In the genomic region with DNA sequence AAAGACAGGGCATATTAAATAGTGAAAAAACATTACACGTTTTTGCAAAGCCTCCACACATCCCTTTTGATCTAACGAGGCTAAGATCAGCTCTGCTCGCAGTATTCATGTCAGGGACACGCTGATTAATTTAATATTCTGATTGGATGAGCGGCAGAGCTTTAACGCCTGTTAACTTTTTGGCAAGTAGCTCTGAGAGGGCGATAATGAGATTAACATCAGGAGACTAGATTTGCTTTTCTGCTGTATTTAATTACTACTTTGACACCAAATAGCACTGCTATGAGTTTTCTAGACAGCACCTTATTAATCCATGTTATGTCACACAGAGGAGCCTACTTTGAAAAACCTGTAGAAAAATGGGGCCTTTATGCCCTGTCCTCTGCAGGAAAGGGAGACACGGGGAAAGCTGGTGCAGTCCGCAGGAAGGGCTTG, we compare ENCODE assay signal across 22 mouse cellular contexts.
DNase-seq lines count a peak whose midpoint lies in the region; ATAC-seq lines count a peak whose summit lies in the region.
"Had no signal": no experiment of that assay in that cellular context is flagged by ENCODE, and none has a peak within 500 bp of the region (broad histone marks: within the 10 kb centered on the region; RNA-seq: fewer than 3 reads in every experiment).

No protein-coding gene starts in this region.

- H3K27me3 ChIP-seq in forebrain, embryonic 12.5 days = no peaks in the 10 kb centered on the region
- no peaks in the 10 kb centered on the region for H3K27me3 ChIP-seq in forebrain, embryonic 11.5 days (ENCODE audit: control insufficient read depth, insufficient read depth, low read length)
- H3K27me3 ChIP-seq in midbrain, embryonic 11.5 days (ENCODE audit: control insufficient read depth, insufficient read depth, low read length) = no peaks in the 10 kb centered on the region
- no peaks in the 10 kb centered on the region for H3K27me3 ChIP-seq in midbrain, embryonic 10.5 days (ENCODE audit: low read depth, poor library complexity, severe bottlenecking)
- no peaks in the 10 kb centered on the region for H3K27me3 ChIP-seq in midbrain, embryonic 13.5 days
- H3K27me3 ChIP-seq: embryonic facial prominence, embryonic 12.5 days; limb, embryonic 13.5 days; liver, embryonic 12.5 days had no signal

- H3K4me3 ChIP-seq in forebrain, embryonic 12.5 days (replicated peaks) = no peak overlapping the region
- H3K4me3 ChIP-seq in forebrain, embryonic 11.5 days (ENCODE audit: low read depth, low read length) = no peak overlapping the region
- no peak overlapping the region for H3K4me3 ChIP-seq in midbrain, embryonic 11.5 days (ENCODE audit: low read depth, low read length)
- H3K4me3 ChIP-seq in midbrain, embryonic 10.5 days = no peak overlapping the region
- no peak overlapping the region for H3K4me3 ChIP-seq in midbrain, embryonic 13.5 days (replicated peaks)
- H3K4me3 ChIP-seq: embryonic facial prominence, embryonic 12.5 days; erythroblast, embryonic 14.5 days; limb, embryonic 13.5 days; liver, embryonic 12.5 days had no signal

- H3K4me2 ChIP-seq in forebrain, embryonic 12.5 days = no peak overlapping the region
- no peak overlapping the region for H3K4me2 ChIP-seq in forebrain, embryonic 11.5 days (ENCODE audit: low read depth, low read length, severe bottlenecking)
- no peak overlapping the region for H3K4me2 ChIP-seq in midbrain, embryonic 11.5 days
- H3K4me2 ChIP-seq in midbrain, embryonic 13.5 days (replicated peaks) = peak overlapping the region; percentile 35
- H3K4me2 ChIP-seq: embryonic facial prominence, embryonic 12.5 days; heart, embryonic 11.5 days; limb, embryonic 13.5 days; liver, embryonic 12.5 days had no signal

- DNase-seq in forebrain, embryonic 11.5 days (ENCODE audit: low spot score) = no peak
- DNase-seq in midbrain, embryonic 11.5 days (ENCODE audit: low spot score, missing footprints) = peak; percentile 77
- DNase-seq in midbrain, embryonic 10.5 days (ENCODE audit: low spot score) = no peak
- DNase-seq in ovary, postnatal 10 days (ENCODE audit: low spot score) = no peak
- no peak for DNase-seq in kidney, adult 18-20 months
- DNase-seq: adrenal gland, postnatal 36 days; cerebellum, adult 11 months; cerebellum, adult 9-11 months; layer of hippocampus, adult 9-11 months; lung, adult 18-20 months; lung, postnatal 10 days; right cerebral cortex, postnatal 4 days; thymus, postnatal 14 days had no signal

- ATAC-seq in forebrain, embryonic 12.5 days (ENCODE audit: low FRiP score) = peak; percentile 60; the same call in 1 of the 2 replicates
- no peak for ATAC-seq in forebrain, embryonic 11.5 days (replicated peaks; ENCODE audit: low FRiP score)
- no peak for ATAC-seq in midbrain, embryonic 11.5 days (ENCODE audit: low FRiP score)
- ATAC-seq in midbrain, embryonic 13.5 days = peak; percentile 53; the same call in 1 of the 2 replicates
- ATAC-seq: CD4-positive, CD25-positive, alpha-beta regulatory T cell, adult 4 months; intestine, embryonic 16.5 days; liver, embryonic 12.5 days had no signal

- 24% methylated on average over 9 of the region's 9 CpGs for WGBS in forebrain, embryonic 12.5 days
- 33% methylated on average over 9 of the region's 9 CpGs for WGBS in forebrain, embryonic 11.5 days
- WGBS in midbrain, embryonic 11.5 days = 22% methylated on average over 9 of the region's 9 CpGs
- WGBS in midbrain, embryonic 10.5 days = 40% methylated on average over 9 of the region's 9 CpGs
- WGBS in midbrain, embryonic 13.5 days = 14% methylated on average over 9 of the region's 9 CpGs

- peak overlapping the region; percentile 57 for H3K27ac ChIP-seq in forebrain, embryonic 12.5 days
- no peak overlapping the region for H3K27ac ChIP-seq in forebrain, embryonic 11.5 days (ENCODE audit: low read depth, low read length)
- H3K27ac ChIP-seq in midbrain, embryonic 11.5 days (ENCODE audit: low read depth, low read length) = no peak overlapping the region
- H3K27ac ChIP-seq in midbrain, embryonic 10.5 days (replicated peaks) = no peak overlapping the region
- H3K27ac ChIP-seq in midbrain, embryonic 13.5 days = peak overlapping the region; percentile 14; the same call in 1 of the 2 replicates
- H3K27ac ChIP-seq: embryonic facial prominence, embryonic 12.5 days; limb, embryonic 13.5 days; liver, embryonic 12.5 days had no signal

- no peaks in the 10 kb centered on the region for H3K9me3 ChIP-seq in forebrain, embryonic 12.5 days
- no peaks in the 10 kb centered on the region for H3K9me3 ChIP-seq in forebrain, embryonic 11.5 days (ENCODE audit: control insufficient read depth, low read length)
- no peaks in the 10 kb centered on the region for H3K9me3 ChIP-seq in midbrain, embryonic 11.5 days (ENCODE audit: control insufficient read depth, low read length)
- no peaks in the 10 kb centered on the region for H3K9me3 ChIP-seq in midbrain, embryonic 10.5 days (replicated peaks)
- H3K9me3 ChIP-seq in midbrain, embryonic 13.5 days = no peaks in the 10 kb centered on the region
- H3K9me3 ChIP-seq: embryonic facial prominence, embryonic 12.5 days; limb, embryonic 13.5 days; liver, embryonic 12.5 days had no signal

- no peaks in the 10 kb centered on the region for H3K36me3 ChIP-seq in forebrain, embryonic 12.5 days (replicated peaks)
- no peaks in the 10 kb centered on the region for H3K36me3 ChIP-seq in forebrain, embryonic 11.5 days (ENCODE audit: control insufficient read depth, insufficient read depth, low read length)
- H3K36me3 ChIP-seq in midbrain, embryonic 11.5 days (ENCODE audit: control insufficient read depth, insufficient read depth, low read length) = no peaks in the 10 kb centered on the region
- no peaks in the 10 kb centered on the region for H3K36me3 ChIP-seq in midbrain, embryonic 10.5 days
- no peaks in the 10 kb centered on the region for H3K36me3 ChIP-seq in midbrain, embryonic 13.5 days
- H3K36me3 ChIP-seq: embryonic facial prominence, embryonic 12.5 days; limb, embryonic 13.5 days; liver, embryonic 12.5 days had no signal

- H3K9ac ChIP-seq in forebrain, embryonic 12.5 days = no peak overlapping the region
- H3K9ac ChIP-seq in forebrain, embryonic 11.5 days (ENCODE audit: low read length) = no peak overlapping the region
- H3K9ac ChIP-seq in midbrain, embryonic 11.5 days (ENCODE audit: low read length) = no peak overlapping the region
- H3K9ac ChIP-seq in midbrain, embryonic 13.5 days (replicated peaks) = no peak overlapping the region; the same call in 1 of the 2 replicates
- H3K9ac ChIP-seq: embryonic facial prominence, embryonic 12.5 days; limb, embryonic 13.5 days; liver, embryonic 12.5 days had no signal

- H3K4me1 ChIP-seq in forebrain, embryonic 12.5 days = peaks cover 27% of the 10 kb centered on the region
- H3K4me1 ChIP-seq in forebrain, embryonic 11.5 days (replicated peaks; ENCODE audit: control insufficient read depth, insufficient read depth, low read length) = peaks cover 5% of the 10 kb centered on the region; the same call in 1 of the 2 replicates
- peaks cover 9% of the 10 kb centered on the region for H3K4me1 ChIP-seq in midbrain, embryonic 11.5 days (ENCODE audit: control insufficient read depth, insufficient read depth, low read length)
- H3K4me1 ChIP-seq in midbrain, embryonic 10.5 days = peaks cover 19% of the 10 kb centered on the region
- H3K4me1 ChIP-seq in midbrain, embryonic 13.5 days (replicated peaks) = peaks cover 25% of the 10 kb centered on the region
- H3K4me1 ChIP-seq: embryonic facial prominence, embryonic 12.5 days had no signal

Comparison
In these comparisons a context has a peak if more than half of its experiments do, and no peak if none do; other contexts are left out.
1. ATAC-seq: peak in forebrain, embryonic 12.5 days (single experiment) and midbrain, embryonic 13.5 days (single experiment); none in forebrain, embryonic 11.5 days (single experiment) and midbrain, embryonic 11.5 days (single experiment).
2. H3K27ac ChIP-seq: peak in forebrain, embryonic 12.5 days (single experiment) and midbrain, embryonic 13.5 days (single experiment); none in forebrain, embryonic 11.5 days (single experiment), midbrain, embryonic 11.5 days (single experiment) and midbrain, embryonic 10.5 days (single experiment).